Mouse (Mus musculus): Measurements from ENCODE around the gene Amy1. TPM values are rescaled to one million over a fixed set of nuclear protein-coding genes. Genes with fewer than 3 reads are reported as not detected.

Gene Amy1
- polyA plus RNA-seq (2015; fragmentation: Illumina TruSeq; extraction: RNeasy Lipid Tissue Mini Kit (QIAGEN cat#74804); ENCODE audit: low read depth, low replicate concordance): 28.9 TPM

DNA sequence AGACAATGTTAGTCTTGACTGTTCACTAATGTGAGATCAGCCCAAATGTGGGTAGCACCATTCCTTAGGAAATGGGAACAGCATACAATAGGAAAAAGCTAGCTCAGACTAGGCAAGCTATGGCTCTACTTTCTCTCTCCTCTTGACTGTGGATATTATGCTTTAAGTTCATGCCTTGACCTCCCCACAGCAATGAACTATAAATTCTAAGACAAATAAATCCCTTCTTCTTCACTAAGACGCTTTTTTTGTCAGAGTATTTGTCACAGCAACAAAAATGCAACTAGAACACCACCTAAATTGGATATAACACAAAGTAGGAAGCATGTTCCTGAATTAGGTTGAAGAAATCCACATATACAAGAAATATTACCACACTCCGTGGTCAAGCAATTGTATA, at the start of gene Amy1:
Gene Amy1, minus strand, starts transcription at position 101 of the 400 bp plus-strand sequence.

GRCm38 (mm10) chr3:113629606-113630359, 23.3 kb upstream of the Amy1 start, which contains the start of gene Rnpc3:
Gene Rnpc3, minus strand, starts transcription at chr3:113630149.

DNA sequence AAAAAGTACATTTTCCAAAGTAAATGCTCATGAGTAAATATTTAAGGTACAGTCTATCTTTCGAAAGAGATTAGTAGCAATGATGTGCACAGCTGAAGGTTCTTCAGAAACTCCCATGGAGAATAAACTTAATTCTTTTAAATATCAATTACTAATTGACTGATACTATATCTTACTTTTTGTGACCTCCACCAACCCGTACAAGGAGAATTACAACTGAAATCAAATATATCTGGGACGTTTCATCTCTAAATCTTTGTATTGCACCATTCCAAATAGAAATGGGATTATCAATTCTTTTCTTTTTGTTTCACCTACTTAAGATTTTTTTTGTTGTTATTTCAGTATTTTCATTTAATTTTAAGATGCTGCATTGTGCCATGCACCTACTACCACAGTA, 74.2 kb downstream of the Amy1 start, which contains the start of gene Amy2a1:
Gene Amy2a1, minus strand, starts transcription at position 101 of the 400 bp plus-strand sequence.

Other genes starting within 250 kb of the Amy1 start
- not detected for gene Amy2a1, start 74.3 kb downstream of the Amy1 start, polyA plus RNA-seq (2015; fragmentation: Illumina TruSeq; extraction: RNeasy Lipid Tissue Mini Kit (QIAGEN cat#74804); ENCODE audit: low read depth, low replicate concordance)
- 31.0 TPM for gene Rnpc3, start 23.4 kb upstream of the Amy1 start, polyA plus RNA-seq (2015; fragmentation: Illumina TruSeq; extraction: RNeasy Lipid Tissue Mini Kit (QIAGEN cat#74804); ENCODE audit: low read depth, low replicate concordance)